Mouse (Mus musculus): ENCODE results near the gene Aig1. TPM values are rescaled to one million over a fixed set of nuclear protein-coding genes. Genes with fewer than 3 reads are reported as not detected.
A peak's percentile ranks its signal among the peaks of the same experiment; 100 is the strongest.

The Aig1 gene
- polyA plus RNA-seq, 1 experiment from 2014 or later = 44.1 TPM

DNA sequence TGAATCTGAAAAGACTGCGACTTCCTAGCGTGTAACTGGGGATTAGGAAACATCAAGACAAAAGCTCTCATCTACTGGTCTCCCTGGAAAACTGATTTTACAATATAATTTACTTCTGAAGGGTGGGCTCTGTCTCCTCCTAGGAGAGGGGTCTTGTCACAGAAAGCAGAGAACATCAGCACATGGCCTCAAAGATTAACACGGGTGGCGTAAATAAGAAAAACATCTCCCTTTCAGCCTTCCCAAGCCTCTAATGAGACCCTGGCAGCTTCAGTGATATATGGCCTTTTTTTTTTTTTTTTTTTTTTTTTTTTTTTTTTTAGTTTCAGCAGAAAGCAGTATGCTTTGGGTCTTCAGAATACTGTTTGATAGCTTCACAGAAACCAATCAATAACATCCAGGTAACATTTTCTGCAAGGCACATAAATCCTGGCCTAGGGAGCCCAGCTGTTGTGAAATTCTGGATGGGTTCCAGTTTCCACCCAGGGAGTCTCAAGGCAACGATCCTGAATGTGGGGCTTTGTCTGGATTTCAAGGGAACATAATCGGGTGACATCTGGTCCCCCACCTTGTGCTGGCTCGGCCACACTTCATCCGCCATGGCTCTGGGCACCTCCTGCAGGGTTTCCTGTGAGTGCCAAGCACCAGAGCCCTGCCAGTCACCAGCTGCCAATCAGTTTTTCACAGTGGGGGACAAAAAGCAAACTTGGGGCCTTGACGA is 154.4 kb downstream of the Aig1 start:
- peak; percentile 88 for ATAC-seq (ENCODE audit: insufficient read depth, low FRiP score, low TSS enrichment)
- Histone ChIP-seq H3K27ac (ENCODE audit: low read depth, low read length) (peak overlapping the region; percentile 57), H3K36me3 (ENCODE audit: control insufficient read depth, insufficient read depth, low read length) (no peaks in the 10 kb centered on the region), H3K4me2 (ENCODE audit: low read depth) (no peak overlapping the region), H3K9me3 (ENCODE audit: control insufficient read depth, low read length) (no peaks in the 10 kb centered on the region), H3K9ac (ENCODE audit: low read length) (no peak overlapping the region), H3K4me1 (ENCODE audit: control insufficient read depth, insufficient read depth, low read length) (peaks cover 8% of the 10 kb centered on the region), H3K4me3 (ENCODE audit: low read depth, low read length) (no peak overlapping the region), H3K27me3 (ENCODE audit: control insufficient read depth, insufficient read depth, low read length) (0 out of 2 replicates have a peak, but pooled peaks cover 3% of the 10 kb centered on the region)
- 16% methylated on average over 9 of the region's 9 CpGs for WGBS
- peak; percentile 69 for DNase-seq (ENCODE audit: low spot score)

DNA sequence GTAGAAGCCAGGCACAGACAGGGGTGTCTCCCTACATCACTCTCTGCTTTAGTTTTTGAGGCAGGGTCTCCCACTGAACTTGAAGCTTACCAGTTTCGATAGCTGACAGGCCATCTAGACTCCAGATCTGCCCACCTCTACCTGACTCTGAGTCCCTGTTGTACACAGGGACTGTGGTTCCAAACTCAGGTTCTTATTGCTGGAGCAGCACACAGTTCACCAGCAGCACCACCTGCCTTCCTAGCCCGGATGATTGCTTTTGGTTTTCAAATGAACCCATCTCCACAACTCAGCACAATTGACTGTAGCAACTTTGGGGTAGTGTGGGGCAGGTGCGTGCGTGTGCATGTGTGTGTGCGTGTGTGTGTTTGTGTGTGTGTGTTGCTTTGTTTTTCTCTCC is 155.1 kb downstream of the Aig1 start:
- WGBS = 83% methylated on average over 5 of the region's 5 CpGs
- Histone ChIP-seq H3K4me3 (ENCODE audit: low read depth, low read length) (no peak overlapping the region), H3K4me1 (ENCODE audit: control insufficient read depth, insufficient read depth, low read length) (peaks cover 8% of the 10 kb centered on the region), H3K36me3 (ENCODE audit: control insufficient read depth, insufficient read depth, low read length) (no peaks in the 10 kb centered on the region), H3K9me3 (ENCODE audit: control insufficient read depth, low read length) (no peaks in the 10 kb centered on the region), H3K27ac (ENCODE audit: low read depth, low read length) (no peak overlapping the region), H3K9ac (ENCODE audit: low read length) (no peak overlapping the region), H3K27me3 (ENCODE audit: control insufficient read depth, insufficient read depth, low read length) (0 out of 2 replicates have a peak, but pooled peaks cover 3% of the 10 kb centered on the region), H3K4me2 (ENCODE audit: low read depth) (no peak overlapping the region)
- DNase-seq (ENCODE audit: low spot score) (no peak), ATAC-seq (ENCODE audit: insufficient read depth, low FRiP score, low TSS enrichment) (no peak)

DNA sequence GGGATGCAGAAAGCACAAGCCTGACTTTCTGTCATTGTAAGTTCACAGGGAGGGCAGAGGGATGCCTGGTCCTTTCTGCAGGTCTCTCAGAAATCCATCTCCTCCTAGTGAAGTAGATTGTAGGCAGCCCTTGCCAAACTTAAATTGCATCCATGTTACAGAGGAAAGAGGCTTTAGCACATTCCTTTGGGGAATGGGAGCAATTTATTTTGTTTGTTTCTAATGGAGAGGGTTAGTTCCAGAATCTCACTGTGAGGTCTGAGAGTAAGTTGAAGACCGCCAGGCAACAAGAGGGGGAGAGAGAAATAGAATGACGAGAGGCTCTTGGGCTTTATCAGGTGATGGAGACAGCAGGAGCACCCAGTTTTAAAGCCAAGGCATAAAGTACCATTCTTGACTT is 155.7 kb downstream of the Aig1 start:
- no peaks in the 10 kb centered on the region for H3K9me3 ChIP-seq (ENCODE audit: control insufficient read depth, low read length)
- no peaks in the 10 kb centered on the region for H3K36me3 ChIP-seq (ENCODE audit: control insufficient read depth, insufficient read depth, low read length)
- H3K27ac ChIP-seq (ENCODE audit: low read depth, low read length) = no peak overlapping the region
- H3K4me2 ChIP-seq (ENCODE audit: low read depth) = no peak overlapping the region
- ATAC-seq (ENCODE audit: insufficient read depth, low FRiP score, low TSS enrichment) (no peak), DNase-seq (ENCODE audit: low spot score) (no peak)
- WGBS = 75% methylated on average over 2 of the region's 2 CpGs
- H3K27me3 ChIP-seq (ENCODE audit: control insufficient read depth, insufficient read depth, low read length) = 0 out of 2 replicates have a peak, but pooled peaks cover 3% of the 10 kb centered on the region
- peaks cover 8% of the 10 kb centered on the region for H3K4me1 ChIP-seq (ENCODE audit: control insufficient read depth, insufficient read depth, low read length)
- H3K9ac ChIP-seq (ENCODE audit: low read length) = no peak overlapping the region
- H3K4me3 ChIP-seq (ENCODE audit: low read depth, low read length) = no peak overlapping the region

DNA sequence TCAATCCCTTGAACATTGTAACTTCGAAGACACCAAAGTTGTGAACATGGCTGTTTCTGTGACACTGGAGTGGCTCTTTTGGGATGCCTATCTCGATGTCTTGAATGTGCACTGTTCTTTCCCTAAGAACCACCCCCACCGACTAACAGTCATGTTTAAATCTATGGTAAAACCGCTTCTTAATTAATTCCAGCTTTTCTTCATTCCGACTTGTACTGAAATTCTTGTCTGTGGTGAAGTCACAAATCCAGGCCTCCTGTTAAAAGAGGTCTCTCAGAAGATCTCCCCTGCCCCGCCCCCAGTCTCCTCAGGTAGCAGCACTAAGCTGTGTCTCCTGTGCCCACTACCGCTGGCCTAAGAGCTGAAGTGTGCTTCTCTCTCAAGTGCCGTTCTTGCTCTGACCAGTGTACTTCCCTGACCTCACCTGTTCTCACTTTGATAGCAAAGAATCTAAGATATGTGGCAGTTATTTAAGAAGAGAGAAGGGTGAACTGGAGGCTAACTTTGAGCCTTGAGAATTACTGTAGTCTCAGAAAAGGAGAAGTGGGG is 157.4 kb downstream of the Aig1 start:
- H3K27me3 ChIP-seq (ENCODE audit: control insufficient read depth, insufficient read depth, low read length) = no peaks in the 10 kb centered on the region
- H3K9me3 ChIP-seq (ENCODE audit: control insufficient read depth, low read length) = no peaks in the 10 kb centered on the region
- no peaks in the 10 kb centered on the region for H3K36me3 ChIP-seq (ENCODE audit: control insufficient read depth, insufficient read depth, low read length)
- ATAC-seq (ENCODE audit: insufficient read depth, low FRiP score, low TSS enrichment) = no peak
- no peak overlapping the region for H3K4me3 ChIP-seq (ENCODE audit: low read depth, low read length)
- no peak overlapping the region for H3K27ac ChIP-seq (ENCODE audit: low read depth, low read length)
- no peak overlapping the region for H3K4me2 ChIP-seq (ENCODE audit: low read depth)
- H3K9ac ChIP-seq (ENCODE audit: low read length) = no peak overlapping the region
- H3K4me1 ChIP-seq (ENCODE audit: control insufficient read depth, insufficient read depth, low read length) = peaks cover 8% of the 10 kb centered on the region
- no peak for DNase-seq (ENCODE audit: low spot score)
- WGBS = 90% methylated on average over 8 of the region's 8 CpGs

DNA sequence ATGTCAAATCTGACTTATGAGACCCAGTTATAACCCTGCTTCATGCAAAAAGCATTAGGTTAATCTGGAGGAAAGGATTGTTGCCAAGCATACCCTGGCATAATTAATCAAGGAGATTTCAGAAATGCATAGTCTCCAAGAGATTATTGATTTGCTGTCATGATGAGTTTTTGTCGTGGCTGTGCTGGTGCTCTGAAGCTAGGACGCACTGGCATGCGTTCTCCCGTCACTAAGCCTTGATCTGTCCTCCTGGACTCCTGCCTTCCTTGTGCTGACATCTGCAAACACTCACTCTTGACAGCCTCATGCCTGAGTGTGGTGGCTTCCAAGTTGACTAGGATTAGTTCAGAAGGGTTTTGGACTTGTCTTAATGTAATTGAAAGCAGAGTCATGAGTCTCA is 163.0 kb downstream of the Aig1 start:
- no peaks in the 10 kb centered on the region for H3K9me3 ChIP-seq (ENCODE audit: control insufficient read depth, low read length)
- no peaks in the 10 kb centered on the region for H3K36me3 ChIP-seq (ENCODE audit: control insufficient read depth, insufficient read depth, low read length)
- no peak overlapping the region for H3K27ac ChIP-seq (ENCODE audit: low read depth, low read length)
- DNase-seq (ENCODE audit: low spot score) (no peak), ATAC-seq (ENCODE audit: insufficient read depth, low FRiP score, low TSS enrichment) (no peak)
- H3K27me3 ChIP-seq (ENCODE audit: control insufficient read depth, insufficient read depth, low read length) = no peaks in the 10 kb centered on the region
- 68% methylated on average over 4 of the region's 4 CpGs for WGBS
- no peaks in the 10 kb centered on the region for H3K4me1 ChIP-seq (ENCODE audit: control insufficient read depth, insufficient read depth, low read length)
- H3K9ac ChIP-seq (ENCODE audit: low read length) = no peak overlapping the region
- H3K4me3 ChIP-seq (ENCODE audit: low read depth, low read length) = no peak overlapping the region
- H3K4me2 ChIP-seq (ENCODE audit: low read depth) = no peak overlapping the region

DNA sequence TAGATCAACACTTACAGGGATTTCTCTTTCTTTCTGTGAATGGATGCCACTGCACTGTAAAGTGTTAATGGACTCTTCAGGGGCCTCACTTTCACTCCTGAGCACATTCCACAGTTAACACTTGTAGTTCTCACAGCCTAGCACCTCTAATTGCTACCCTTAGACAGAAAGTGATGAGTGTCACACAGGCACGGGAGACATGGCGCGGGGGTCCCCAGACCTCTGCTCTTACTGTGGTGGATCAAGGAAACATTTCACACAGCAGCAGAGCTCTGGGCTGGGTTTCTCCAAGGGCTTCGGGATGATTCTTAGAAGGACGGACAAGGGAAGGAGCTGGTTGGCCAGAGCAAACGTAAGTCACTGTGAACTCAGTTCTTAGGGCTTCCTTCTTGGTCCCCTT is 166.1 kb downstream of the Aig1 start:
- Histone ChIP-seq H3K4me3 (ENCODE audit: low read depth, low read length) (no peak overlapping the region), H3K9ac (ENCODE audit: low read length) (no peak overlapping the region), H3K27ac (ENCODE audit: low read depth, low read length) (no peak overlapping the region), H3K9me3 (ENCODE audit: control insufficient read depth, low read length) (no peaks in the 10 kb centered on the region), H3K4me1 (ENCODE audit: control insufficient read depth, insufficient read depth, low read length) (no peaks in the 10 kb centered on the region), H3K27me3 (ENCODE audit: control insufficient read depth, insufficient read depth, low read length) (no peaks in the 10 kb centered on the region), H3K36me3 (ENCODE audit: control insufficient read depth, insufficient read depth, low read length) (no peaks in the 10 kb centered on the region), H3K4me2 (ENCODE audit: low read depth) (no peak overlapping the region)
- no peak for DNase-seq (ENCODE audit: low spot score)
- ATAC-seq (ENCODE audit: insufficient read depth, low FRiP score, low TSS enrichment) = no peak
- 60% methylated on average over 6 of the region's 6 CpGs for WGBS

DNA sequence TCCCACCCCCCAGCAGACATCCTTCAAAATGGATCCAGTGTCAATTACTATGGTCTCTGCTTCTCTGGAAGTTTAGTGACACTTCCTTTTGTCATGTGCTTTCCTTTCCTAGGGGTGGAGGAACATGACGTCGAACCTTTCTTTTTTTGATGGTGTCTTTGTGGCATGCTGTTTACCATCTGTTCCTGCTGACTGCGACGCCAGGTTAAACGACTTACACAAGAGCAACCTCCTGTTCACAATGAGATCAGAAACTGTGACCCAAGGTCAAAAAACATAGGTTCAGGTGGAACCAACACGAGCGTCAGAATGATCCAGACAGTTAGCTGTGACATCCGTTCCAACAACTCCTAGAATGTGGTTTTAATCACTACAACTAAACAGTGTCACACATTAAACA is 166.7 kb downstream of the Aig1 start:
- ATAC-seq (ENCODE audit: insufficient read depth, low FRiP score, low TSS enrichment) = no peak

DNA sequence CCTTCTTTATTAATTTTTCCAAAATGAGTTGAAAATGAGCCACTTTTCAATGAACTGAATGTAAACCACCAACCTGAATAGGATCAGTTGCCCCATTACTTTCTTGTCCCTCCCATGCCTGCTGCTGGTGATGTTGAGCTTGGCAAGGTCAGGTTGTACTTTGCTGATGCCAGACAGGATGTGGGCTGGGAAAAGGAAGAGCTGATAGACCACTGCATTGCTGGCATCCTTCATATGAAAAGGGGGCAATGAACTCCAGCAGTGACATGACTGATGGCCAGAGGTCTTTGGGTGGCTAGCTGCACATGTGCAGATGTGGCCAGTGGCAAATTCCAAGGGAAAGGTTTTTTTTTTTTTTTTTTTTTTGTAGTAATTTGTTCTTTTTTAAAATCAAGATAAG is 172.5 kb downstream of the Aig1 start:
- no peak overlapping the region for H3K9ac ChIP-seq (ENCODE audit: low read length)
- H3K27ac ChIP-seq (ENCODE audit: low read depth, low read length) = no peak overlapping the region
- ATAC-seq (ENCODE audit: insufficient read depth, low FRiP score, low TSS enrichment) = no peak
- no peaks in the 10 kb centered on the region for H3K9me3 ChIP-seq (ENCODE audit: control insufficient read depth, low read length)
- no peaks in the 10 kb centered on the region for H3K36me3 ChIP-seq (ENCODE audit: control insufficient read depth, insufficient read depth, low read length)
- no peak for DNase-seq (ENCODE audit: low spot score)
- H3K4me3 ChIP-seq (ENCODE audit: low read depth, low read length) = no peak overlapping the region
- no peak overlapping the region for H3K4me2 ChIP-seq (ENCODE audit: low read depth)
- H3K27me3 ChIP-seq (ENCODE audit: control insufficient read depth, insufficient read depth, low read length) = no peaks in the 10 kb centered on the region
- H3K4me1 ChIP-seq (ENCODE audit: control insufficient read depth, insufficient read depth, low read length) = no peaks in the 10 kb centered on the region

More for the DNA sequence above, 166.7 kb downstream of the Aig1 start:
- H3K9me3 ChIP-seq (ENCODE audit: control insufficient read depth, low read length) = no peaks in the 10 kb centered on the region
- H3K4me3 ChIP-seq (ENCODE audit: low read depth, low read length) = no peak overlapping the region
- WGBS = 60% methylated on average over 8 of the region's 8 CpGs
- H3K27me3 ChIP-seq (ENCODE audit: control insufficient read depth, insufficient read depth, low read length) = no peaks in the 10 kb centered on the region
- H3K4me2 ChIP-seq (ENCODE audit: low read depth) = no peak overlapping the region
- H3K9ac ChIP-seq (ENCODE audit: low read length) = no peak overlapping the region
- DNase-seq (ENCODE audit: low spot score) = no peak
- no peaks in the 10 kb centered on the region for H3K4me1 ChIP-seq (ENCODE audit: control insufficient read depth, insufficient read depth, low read length)
- no peaks in the 10 kb centered on the region for H3K36me3 ChIP-seq (ENCODE audit: control insufficient read depth, insufficient read depth, low read length)
- no peak overlapping the region for H3K27ac ChIP-seq (ENCODE audit: low read depth, low read length)

DNA sequence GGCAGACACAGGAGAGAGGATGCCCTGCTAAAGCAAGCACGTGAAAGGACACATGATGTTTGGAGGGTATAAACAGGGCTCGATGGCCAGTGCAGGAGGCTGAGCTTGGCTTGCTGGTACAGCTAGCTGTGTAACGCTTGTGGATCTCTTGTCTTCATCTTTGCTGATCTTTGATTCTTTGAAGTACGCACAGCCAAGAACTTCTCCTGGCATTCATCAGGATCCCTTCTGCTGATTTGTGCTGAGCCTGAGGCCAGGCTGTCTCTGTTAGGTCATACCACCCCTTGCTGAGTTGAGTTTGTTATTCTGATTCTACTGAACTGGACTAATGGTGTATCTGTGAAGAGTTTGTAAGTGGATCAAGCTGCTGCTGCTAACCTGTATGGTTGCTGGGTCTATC is 175.5 kb downstream of the Aig1 start:
- ATAC-seq (ENCODE audit: insufficient read depth, low FRiP score, low TSS enrichment) (no peak), DNase-seq (ENCODE audit: low spot score) (no peak)

More for the DNA sequence above, 175.5 kb downstream of the Aig1 start:
- H3K27ac ChIP-seq (ENCODE audit: low read depth, low read length) = no peak overlapping the region
- no peaks in the 10 kb centered on the region for H3K27me3 ChIP-seq (ENCODE audit: control insufficient read depth, insufficient read depth, low read length)
- H3K36me3 ChIP-seq (ENCODE audit: control insufficient read depth, insufficient read depth, low read length) = no peaks in the 10 kb centered on the region
- no peaks in the 10 kb centered on the region for H3K4me1 ChIP-seq (ENCODE audit: control insufficient read depth, insufficient read depth, low read length)
- no peaks in the 10 kb centered on the region for H3K9me3 ChIP-seq (ENCODE audit: control insufficient read depth, low read length)
- no peak overlapping the region for H3K4me2 ChIP-seq (ENCODE audit: low read depth)
- H3K9ac ChIP-seq (ENCODE audit: low read length) = no peak overlapping the region
- 97% methylated on average over 4 of the region's 4 CpGs for WGBS
- no peak overlapping the region for H3K4me3 ChIP-seq (ENCODE audit: low read depth, low read length)

Data from neural tube, embryonic 11.5 days (tissue).